Mouse (Mus musculus) left cerebral cortex, adult 18-20 months (tissue): ENCODE measurements at regions not wholly inside any gene's neighbourhood (a gene's known extent, or its start where the extent isn't known, plus 50 kb on each side); places are given as distances from the start of the nearest gene placed in this dataset.

ENCODE experiments used
- DNase-seq, 2 experiments: peaks; one replicate each; pipeline ENCODE4 v3.0.0; 2021 to 2022; ENCODE audit warnings: low spot score in 2 of 2, mixed read lengths in 1 of 2

- no peak for DNase-seq
Measured at GRCm38 (mm10) chr5:119335211-119335610, 335.3 kb upstream of the Tbx3 start.

- DNase-seq: no peak
Measured at GRCm38 (mm10) chr5:119335979-119336378, 334.5 kb upstream of the Tbx3 start.

- no peak for DNase-seq
Measured at GRCm38 (mm10) chr5:119337739-119338138, 332.7 kb upstream of the Tbx3 start.

- no peak for DNase-seq
Measured at GRCm38 (mm10) chr5:119338711-119339110, 331.8 kb upstream of the Tbx3 start.

GRCm38 (mm10) chr5:119348303-119348702, 322.2 kb upstream of the Tbx3 start:
- DNase-seq: no peak

- no peak for DNase-seq
Measured at GRCm38 (mm10) chr5:119349395-119349794, 321.1 kb upstream of the Tbx3 start.

GRCm38 (mm10) chr5:119350325-119350915, 320.0 kb upstream of the Tbx3 start:
- DNase-seq: no peak

- no peak for DNase-seq
Measured at GRCm38 (mm10) chr5:119355471-119355870, 315.0 kb upstream of the Tbx3 start.

- no peak for DNase-seq
Measured at GRCm38 (mm10) chr5:119356051-119356450, 314.4 kb upstream of the Tbx3 start.

GRCm38 (mm10) chr5:119359709-119360108, 310.8 kb upstream of the Tbx3 start:
- no peak for DNase-seq

GRCm38 (mm10) chr5:119360351-119360750, 310.1 kb upstream of the Tbx3 start:
- no peak for DNase-seq

GRCm38 (mm10) chr5:119361406-119362044, 308.9 kb upstream of the Tbx3 start:
- no peak for DNase-seq

GRCm38 (mm10) chr5:119362452-119362851, 308.0 kb upstream of the Tbx3 start:
- no peak for DNase-seq

- DNase-seq: no peak
Measured at GRCm38 (mm10) chr5:119364250-119364649, 306.2 kb upstream of the Tbx3 start.

- DNase-seq: no peak
Measured at GRCm38 (mm10) chr5:119365157-119365556, 305.3 kb upstream of the Tbx3 start.

- no peak for DNase-seq
Measured at GRCm38 (mm10) chr5:119366296-119366695, 304.2 kb upstream of the Tbx3 start.

- no peak for DNase-seq
Measured at GRCm38 (mm10) chr5:119370481-119370880, 300.0 kb upstream of the Tbx3 start.

- no peak for DNase-seq
Measured at GRCm38 (mm10) chr5:119370931-119371330, 299.5 kb upstream of the Tbx3 start.

- DNase-seq: no peak
Measured at GRCm38 (mm10) chr5:119373774-119374700, 296.4 kb upstream of the Tbx3 start.

- no peak for DNase-seq
Measured at GRCm38 (mm10) chr5:119374861-119375260, 295.6 kb upstream of the Tbx3 start.

GRCm38 (mm10) chr5:119378261-119378660, 292.2 kb upstream of the Tbx3 start:
- DNase-seq: no peak

- DNase-seq: no peak
Measured at GRCm38 (mm10) chr5:119379915-119380432, 290.5 kb upstream of the Tbx3 start.
